Mouse (Mus musculus): ENCODE data around the gene Dglucy. TPM values are rescaled to one million over a fixed set of nuclear protein-coding genes. Genes with fewer than 3 reads are reported as not detected.

Dglucy gene
- polyA plus RNA-seq, 1 experiment, result 21.9 TPM

GRCm38 (mm10) chr12:100937441-100938360, 158.8 kb downstream of the Dglucy start:
- no peaks in the 10 kb centered on the region for H3K4me1 ChIP-seq (ENCODE audit: control insufficient read depth, insufficient read depth, low read length)
- H3K4me3 ChIP-seq (ENCODE audit: insufficient read depth, low read length), result no peak overlapping the region
- TF ChIP-seq CTCF (IDR thresholded peaks at IDR 0.05; ENCODE audit: borderline replicate concordance, insufficient read depth, low read length) (no peak), POLR2A (IDR thresholded peaks at IDR 0.05; ENCODE audit: low read depth, low read length) (no peak)
- no peak overlapping the region for H3K27ac ChIP-seq (ENCODE audit: insufficient read depth, low read length)

GRCm38 (mm10) chr12:100941361-100941760, 162.5 kb downstream of the Dglucy start:
- Histone ChIP-seq H3K27ac (ENCODE audit: insufficient read depth, low read length) (no peak overlapping the region), H3K4me3 (ENCODE audit: insufficient read depth, low read length) (no peak overlapping the region), H3K4me1 (ENCODE audit: control insufficient read depth, insufficient read depth, low read length) (no peaks in the 10 kb centered on the region)
- TF ChIP-seq CTCF (IDR thresholded peaks at IDR 0.05; ENCODE audit: borderline replicate concordance, insufficient read depth, low read length) (no peak), POLR2A (IDR thresholded peaks at IDR 0.05; ENCODE audit: low read depth, low read length) (no peak)

- TF ChIP-seq CTCF (IDR thresholded peaks at IDR 0.05; ENCODE audit: borderline replicate concordance, insufficient read depth, low read length) (no peak), POLR2A (IDR thresholded peaks at IDR 0.05; ENCODE audit: low read depth, low read length) (no peak)
- H3K4me1 ChIP-seq (ENCODE audit: control insufficient read depth, insufficient read depth, low read length), result no peaks in the 10 kb centered on the region
- no peak overlapping the region for H3K27ac ChIP-seq (ENCODE audit: insufficient read depth, low read length)
- no peak overlapping the region for H3K4me3 ChIP-seq (ENCODE audit: insufficient read depth, low read length)
These were observed 164.3 kb downstream of the Dglucy start for GRCm38 (mm10) chr12:100943146-100943545.

- Histone ChIP-seq H3K4me3 (ENCODE audit: insufficient read depth, low read length) (no peak overlapping the region), H3K4me1 (ENCODE audit: control insufficient read depth, insufficient read depth, low read length) (no peaks in the 10 kb centered on the region), H3K27ac (ENCODE audit: insufficient read depth, low read length) (no peak overlapping the region)
- TF ChIP-seq POLR2A (IDR thresholded peaks at IDR 0.05; ENCODE audit: low read depth, low read length) (no peak), CTCF (IDR thresholded peaks at IDR 0.05; ENCODE audit: borderline replicate concordance, insufficient read depth, low read length) (no peak)
These were observed 166.1 kb downstream of the Dglucy start for GRCm38 (mm10) chr12:100944921-100945336.

- H3K4me3 ChIP-seq (ENCODE audit: insufficient read depth, low read length), result no peak overlapping the region
- H3K27ac ChIP-seq (ENCODE audit: insufficient read depth, low read length), result no peak overlapping the region
- H3K4me1 ChIP-seq (ENCODE audit: control insufficient read depth, insufficient read depth, low read length), result no peaks in the 10 kb centered on the region
- TF ChIP-seq CTCF (IDR thresholded peaks at IDR 0.05; ENCODE audit: borderline replicate concordance, insufficient read depth, low read length) (no peak), POLR2A (IDR thresholded peaks at IDR 0.05; ENCODE audit: low read depth, low read length) (no peak)
These were observed 166.6 kb downstream of the Dglucy start for GRCm38 (mm10) chr12:100945501-100945900.

- Histone ChIP-seq H3K4me3 (ENCODE audit: insufficient read depth, low read length) (no peak overlapping the region), H3K27ac (ENCODE audit: insufficient read depth, low read length) (no peak overlapping the region), H3K4me1 (ENCODE audit: control insufficient read depth, insufficient read depth, low read length) (no peaks in the 10 kb centered on the region)
- TF ChIP-seq POLR2A (IDR thresholded peaks at IDR 0.05; ENCODE audit: low read depth, low read length), result no peak
- no peak for TF ChIP-seq CTCF (IDR thresholded peaks at IDR 0.05; ENCODE audit: borderline replicate concordance, insufficient read depth, low read length)
These were observed 167.1 kb downstream of the Dglucy start for GRCm38 (mm10) chr12:100945948-100946347.

Other genes with a start within 250 kb of the Dglucy start
- gene Rps6ka5, start 52.1 kb upstream of the Dglucy start, polyA plus RNA-seq (2011; ENCODE audit: insufficient read length, low read depth, missing spikeins), result 3.2 and 4.7 TPM in 2 replicates
- not detected in 2 replicates for gene Gpr68, start 129.1 kb downstream of the Dglucy start, polyA plus RNA-seq (2011; ENCODE audit: insufficient read length, low read depth, missing spikeins)
- gene Ccdc88c, start 250.0 kb downstream of the Dglucy start, polyA plus RNA-seq (2011; ENCODE audit: insufficient read length, low read depth, missing spikeins), result 1.6 and 2.2 TPM in 2 replicates